Mouse (Mus musculus) limb, embryonic 15.5 days (tissue): ENCODE measurements around the gene Slc26a9. TPM values are rescaled to one million over a fixed set of nuclear protein-coding genes. Genes with fewer than 3 reads are reported as not detected.
A peak's percentile ranks its signal among the peaks of the same experiment; 100 is the strongest.

Experiments
- ATAC-seq: fragments of 200-750 bp; cut with Nextera tagmentation; 2 replicates; pipeline ENCODE4 v1.8.0; 2017; ENCODE audit warnings: low read depth, moderate TSS enrichment; ENCODE audit not compliant: insufficient number of reproducible peaks, low FRiP score, low TSS enrichment
- H3K27ac ChIP-seq: fragments of 300-500 bp; sonication (generic); 2 replicates; pipeline ENCODE4 v1.5.1; 2015; ENCODE audit warnings: moderate library complexity, mild to moderate bottlenecking, inconsistent platforms
- H3K27me3 ChIP-seq: fragments of 300-500 bp; sonication (generic); 2 replicates; pipeline ENCODE4 v1.6.1; 2015; ENCODE audit warnings: inconsistent platforms
- H3K36me3 ChIP-seq: fragments of 300-500 bp; sonication (generic); 2 replicates; pipeline ENCODE4 v1.6.1; 2015; ENCODE audit warnings: inconsistent platforms
- H3K4me1 ChIP-seq: fragments of 300-500 bp; sonication (generic); 2 replicates; pipeline ENCODE4 v1.6.1; 2015; ENCODE audit warnings: inconsistent platforms
- H3K4me2 ChIP-seq: fragments of 300-500 bp; sonication (generic); 2 replicates; pipeline ENCODE4 v1.6.1; 2015; ENCODE audit warnings: mild to moderate bottlenecking, inconsistent platforms
- H3K4me3 ChIP-seq: fragments of 300-500 bp; sonication (generic); 2 replicates; pipeline ENCODE4 v1.5.1; 2015; ENCODE audit warnings: mild to moderate bottlenecking, inconsistent platforms
- H3K9ac ChIP-seq: fragments of 300-500 bp; sonication (generic); 2 replicates; pipeline ENCODE4 v1.6.1; 2015; ENCODE audit warnings: inconsistent platforms
- H3K9me3 ChIP-seq: fragments of 300-500 bp; sonication (generic); 2 replicates; pipeline ENCODE4 v1.6.1; 2016; ENCODE audit warnings: inconsistent platforms
- WGBS: fragments of 180-500 bp; shearing (Covaris S2); methylation state at CpG from one replicate; pipeline ENCODE4 v1.1.7; 2015; 5-methylcytosine and 5-hydroxymethylcytosine counted together
- polyA plus RNA-seq: library from polyadenylated mRNA; unstranded; fragments of >200 nt; fragmentation: Nextera tagmentation; extraction: Ambion mirVana; gene quantifications from 2 replicates; pipeline ENCODE4 v1.2.1, GENCODE M21; 2015

Gene Slc26a9
- polyA plus RNA-seq, 1 experiment from 2014 or later = 0.05 TPM

GRCm38 (mm10) chr1:131714388-131715337 is 29.2 kb upstream of the Slc26a9 start:
- Histone ChIP-seq H3K27me3 (no peaks in the 10 kb centered on the region), H3K4me2 (no peak overlapping the region), H3K4me3 (no peak overlapping the region), H3K36me3 (no peaks in the 10 kb centered on the region), H3K9me3 (no peaks in the 10 kb centered on the region), H3K27ac (no peak overlapping the region), H3K4me1 (no peaks in the 10 kb centered on the region), H3K9ac (no peak overlapping the region)
- WGBS = 69% methylated on average over 20 of the region's 20 CpGs
- no peak for ATAC-seq

GRCm38 (mm10) chr1:131718952-131719694 is 24.7 kb upstream of the Slc26a9 start:
- no peak for ATAC-seq
- H3K4me1 ChIP-seq = no peaks in the 10 kb centered on the region
- H3K27ac ChIP-seq = no peak overlapping the region
- no peak overlapping the region for H3K4me2 ChIP-seq
- no peak overlapping the region for H3K4me3 ChIP-seq
- no peaks in the 10 kb centered on the region for H3K36me3 ChIP-seq
- no peaks in the 10 kb centered on the region for H3K27me3 ChIP-seq
- WGBS = 60% methylated on average over 16 of the region's 16 CpGs
- H3K9ac ChIP-seq = no peak overlapping the region
- H3K9me3 ChIP-seq = no peaks in the 10 kb centered on the region

GRCm38 (mm10) chr1:131721989-131722388 is 21.8 kb upstream of the Slc26a9 start:
- H3K27ac ChIP-seq = no peak overlapping the region
- H3K9me3 ChIP-seq = no peaks in the 10 kb centered on the region
- ATAC-seq = no peak
- H3K4me2 ChIP-seq = no peak overlapping the region
- H3K9ac ChIP-seq = no peak overlapping the region
- no peak overlapping the region for H3K4me3 ChIP-seq
- 76% methylated on average over 3 of the region's 3 CpGs for whole genome bisulfite sequencing
- H3K36me3 ChIP-seq = no peaks in the 10 kb centered on the region
- H3K4me1 ChIP-seq = no peaks in the 10 kb centered on the region
- no peaks in the 10 kb centered on the region for H3K27me3 ChIP-seq

GRCm38 (mm10) chr1:131723549-131723948 is 20.3 kb upstream of the Slc26a9 start:
- no peaks in the 10 kb centered on the region for H3K27me3 ChIP-seq

GRCm38 (mm10) chr1:131726586-131726985 is 17.2 kb upstream of the Slc26a9 start:
- no peaks in the 10 kb centered on the region for H3K36me3 ChIP-seq
- no peaks in the 10 kb centered on the region for H3K27me3 ChIP-seq
- no peak overlapping the region for H3K4me3 ChIP-seq
- no peak for ATAC-seq
- H3K27ac ChIP-seq = no peak overlapping the region
- no peak overlapping the region for H3K9ac ChIP-seq
- no peaks in the 10 kb centered on the region for H3K9me3 ChIP-seq
- H3K4me1 ChIP-seq = no peaks in the 10 kb centered on the region
- H3K4me2 ChIP-seq = no peak overlapping the region
- WGBS = 62% methylated on average over 6 of the region's 6 CpGs

More at GRCm38 (mm10) chr1:131723549-131723948, 20.3 kb upstream of the Slc26a9 start:
- Histone ChIP-seq H3K4me1 (no peaks in the 10 kb centered on the region), H3K27ac (no peak overlapping the region), H3K9me3 (no peaks in the 10 kb centered on the region), H3K9ac (no peak overlapping the region), H3K4me2 (no peak overlapping the region), H3K36me3 (no peaks in the 10 kb centered on the region), H3K4me3 (no peak overlapping the region)
- WGBS = 82% methylated on average over 4 of the region's 4 CpGs
- ATAC-seq = no peak

- no peak overlapping the region for H3K27ac ChIP-seq
- 71% methylated on average over 12 of the region's 12 CpGs for WGBS
- no peak for ATAC-seq
Observed at GRCm38 (mm10) chr1:131730639-131731437, 13.0 kb upstream of the Slc26a9 start.

GRCm38 (mm10) chr1:131733474-131734180 is 10.2 kb upstream of the Slc26a9 start:
- ATAC-seq = no peak
- Histone ChIP-seq H3K27me3 (no peaks in the 10 kb centered on the region), H3K36me3 (no peaks in the 10 kb centered on the region), H3K4me1 (peaks cover 3% of the 10 kb centered on the region; the same call in 1 of the 2 replicates), H3K9ac (no peak overlapping the region), H3K27ac (no peak overlapping the region), H3K9me3 (no peaks in the 10 kb centered on the region), H3K4me3 (no peak overlapping the region), H3K4me2 (no peak overlapping the region)
- 77% methylated on average over 13 of the region's 13 CpGs for WGBS

More at GRCm38 (mm10) chr1:131730639-131731437, 13.0 kb upstream of the Slc26a9 start:
- no peaks in the 10 kb centered on the region for H3K9me3 ChIP-seq
- H3K9ac ChIP-seq = no peak overlapping the region
- no peaks in the 10 kb centered on the region for H3K4me1 ChIP-seq
- H3K27me3 ChIP-seq = no peaks in the 10 kb centered on the region
- H3K4me3 ChIP-seq = no peak overlapping the region
- H3K36me3 ChIP-seq = no peaks in the 10 kb centered on the region
- H3K4me2 ChIP-seq = no peak overlapping the region

GRCm38 (mm10) chr1:131734657-131735273 is 9.1 kb upstream of the Slc26a9 start:
- H3K4me3 ChIP-seq = no peak overlapping the region
- no peak for ATAC-seq
- peaks cover 3% of the 10 kb centered on the region; the same call in 1 of the 2 replicates for H3K4me1 ChIP-seq
- no peak overlapping the region for H3K27ac ChIP-seq
- no peak overlapping the region for H3K4me2 ChIP-seq
- no peaks in the 10 kb centered on the region for H3K9me3 ChIP-seq
- no peak overlapping the region for H3K9ac ChIP-seq
- H3K27me3 ChIP-seq = no peaks in the 10 kb centered on the region
- no peaks in the 10 kb centered on the region for H3K36me3 ChIP-seq
- 90% methylated on average over 6 of the region's 6 CpGs for WGBS

GRCm38 (mm10) chr1:131736494-131736893 is 7.3 kb upstream of the Slc26a9 start:
- WGBS = 87% methylated on average over 9 of the region's 9 CpGs
- Histone ChIP-seq H3K27ac (no peak overlapping the region), H3K4me1 (peaks cover 3% of the 10 kb centered on the region; the same call in 1 of the 2 replicates), H3K4me3 (no peak overlapping the region), H3K36me3 (no peaks in the 10 kb centered on the region), H3K4me2 (no peak overlapping the region), H3K9ac (no peak overlapping the region), H3K27me3 (no peaks in the 10 kb centered on the region), H3K9me3 (no peaks in the 10 kb centered on the region)
- ATAC-seq = no peak

GRCm38 (mm10) chr1:131737269-131737668 is 6.6 kb upstream of the Slc26a9 start:
- Histone ChIP-seq H3K9me3 (no peaks in the 10 kb centered on the region), H3K4me3 (no peak overlapping the region), H3K9ac (no peak overlapping the region), H3K36me3 (no peaks in the 10 kb centered on the region), H3K27me3 (no peaks in the 10 kb centered on the region), H3K4me1 (peaks cover 3% of the 10 kb centered on the region; the same call in 1 of the 2 replicates), H3K4me2 (no peak overlapping the region), H3K27ac (no peak overlapping the region)
- peak; percentile 33; the same call in 1 of the 2 replicates for ATAC-seq
- 57% methylated on average over 5 of the region's 5 CpGs for WGBS
